Mouse (Mus musculus) T-helper 2 cell (primary cell): ENCODE results near the gene Psg16.
"Not testable (repeated sequence)": the region's sequence is repeated elsewhere in the genome, so short reads cannot be mapped to it uniquely, and the experiment has no call there.

ENCODE experiments used
- in situ Hi-C: fragments of 300-600 bp; cut with MboI, MseI; formaldehyde crosslinking; loops from one replicate; pipeline ENCODE4 v1.15.1; 2025; ENCODE audit warnings: high pct_unique_total_duplicates

Gene Psg16

GRCm38 (mm10) chr7:17055287-17055946 lies 18.4 kb upstream of the Psg16 start:
- in situ Hi-C loops: loop anchor here (10.0 kb wide), 1 partner anchor 1121 kb away; no protein-coding TSS in a partner anchor

GRCm38 (mm10) chr7:17056081-17056581 lies 17.7 kb upstream of the Psg16 start:
- in situ Hi-C loops: loop anchor here (10.0 kb wide), 1 partner anchor 1121 kb away; no protein-coding TSS in a partner anchor

- in situ Hi-C loops: loop anchor here (10.0 kb wide), 1 partner anchor 1122 kb away; no protein-coding TSS in a partner anchor
These were observed 17.0 kb upstream of the Psg16 start for GRCm38 (mm10) chr7:17056601-17057523.

GRCm38 (mm10) chr7:17058071-17058689 lies 15.7 kb upstream of the Psg16 start:
- in situ Hi-C loops: loop anchor here (10.0 kb wide), 1 partner anchor 1123 kb away; no protein-coding TSS in a partner anchor

GRCm38 (mm10) chr7:17058816-17059462 lies 14.9 kb upstream of the Psg16 start:
- in situ Hi-C loops: loop anchor here (10.0 kb wide), 1 partner anchor 1124 kb away; no protein-coding TSS in a partner anchor

- in situ Hi-C loops: loop anchor here (10.0 kb wide), 1 partner anchor 1125 kb away; no protein-coding TSS in a partner anchor
These were observed 14.4 kb upstream of the Psg16 start for GRCm38 (mm10) chr7:17059463-17059844.

GRCm38 (mm10) chr7:17060031-17060781 lies 13.6 kb upstream of the Psg16 start:
- in situ Hi-C loops: no loop called here

- in situ Hi-C loops: no loop called here
These were observed 12.8 kb upstream of the Psg16 start for GRCm38 (mm10) chr7:17060782-17061605.

GRCm38 (mm10) chr7:17062389-17062788 lies 11.5 kb upstream of the Psg16 start, which contains the start of gene Hif3a:
Gene Hif3a, minus strand, starts transcription at chr7:17062427.
- in situ Hi-C loops: no loop called here

GRCm38 (mm10) chr7:17062845-17063244 lies 11.0 kb upstream of the Psg16 start:
- in situ Hi-C loops: no loop called here

- in situ Hi-C loops: no loop called here
These were observed 8.2 kb upstream of the Psg16 start for GRCm38 (mm10) chr7:17065620-17066019.

- in situ Hi-C loops: no loop called here
These were observed 7.4 kb upstream of the Psg16 start for GRCm38 (mm10) chr7:17066412-17066811.

GRCm38 (mm10) chr7:17067000-17067399 lies 6.8 kb upstream of the Psg16 start:
- in situ Hi-C loops: no loop called here

GRCm38 (mm10) chr7:17067651-17068050 lies 6.2 kb upstream of the Psg16 start:
- in situ Hi-C loops: not testable (repeated sequence)

GRCm38 (mm10) chr7:17073513-17073903 lies 332 bp upstream of the Psg16 start:
- in situ Hi-C loops: no loop called here

GRCm38 (mm10) chr7:17076542-17076941 lies 2.7 kb downstream of the Psg16 start:
- in situ Hi-C loops: no loop called here

- in situ Hi-C loops: no loop called here
These were observed 4.3 kb downstream of the Psg16 start for GRCm38 (mm10) chr7:17078076-17078654.

GRCm38 (mm10) chr7:17082766-17083165 lies 8.9 kb downstream of the Psg16 start:
- in situ Hi-C loops: no loop called here

GRCm38 (mm10) chr7:17087731-17088130 lies 13.9 kb downstream of the Psg16 start:
- in situ Hi-C loops: no loop called here
